Mouse (Mus musculus): ENCODE data around the gene Ccdc6. TPM values are rescaled to one million over a fixed set of nuclear protein-coding genes. Genes with fewer than 3 reads are reported as not detected.

The Ccdc6 gene
- total RNA-seq, 2 experiments from 2014 or later = 69.5 to 75.2 TPM

Other genes with a start within 250 kb of the Ccdc6 start
- 100 to 1,000 TPM in 1 of 2 experiments, 10 to 100 TPM in 1; 97.0 to 105 TPM for gene Mrln, start 107.5 kb downstream of the Ccdc6 start, total RNA-seq (2021)
- gene Slc16a9, start 148.0 kb downstream of the Ccdc6 start, total RNA-seq (2021) = 1 to 10 TPM; 5.9 to 6.0 TPM